Mouse (Mus musculus): ENCODE data around the gene Tspear. TPM values are rescaled to one million over a fixed set of nuclear protein-coding genes. Genes with fewer than 3 reads are reported as not detected.
"Not testable (repeated sequence)": the region's sequence is repeated elsewhere in the genome, so short reads cannot be mapped to it uniquely, and the experiment has no call there.

The Tspear gene
- polyA plus RNA-seq, 1 experiment = 1.3 TPM

DNA sequence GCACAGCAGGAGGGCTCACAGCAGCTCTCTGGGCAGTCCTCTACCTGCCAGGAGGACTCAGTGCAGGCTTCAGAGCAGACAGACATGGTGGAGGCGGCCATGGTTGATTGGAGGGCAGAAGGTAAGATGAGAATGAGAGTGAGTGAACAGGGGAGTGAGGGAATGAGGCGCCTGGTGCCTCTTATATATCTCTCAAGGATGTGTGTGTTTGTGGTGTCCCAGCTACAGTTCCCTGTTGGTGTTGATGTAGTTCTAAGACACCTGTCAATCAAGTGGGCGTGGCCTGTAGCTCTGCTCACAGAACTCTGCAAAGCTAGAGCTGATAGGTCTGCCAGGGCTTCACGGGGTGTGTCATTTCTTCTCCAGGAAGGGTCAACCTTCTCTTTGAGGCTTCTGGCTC lies 10.8 kb downstream of the Tspear start, which contains the start of gene Gm9508:
Gene Gm9508, minus strand, starts transcription at position 101 of the 400 bp plus-strand sequence.
- Histone ChIP-seq H3K4me3 (ENCODE audit: control insufficient read depth, insufficient read depth, low read length) (no peak within 1 kb of the TSS), H3K27me3 (ENCODE audit: control insufficient read depth, insufficient read depth, low read length) (no peaks in the 10 kb centered on the region), H3K4me1 (replicated peaks; ENCODE audit: control insufficient read depth, insufficient read depth, low read length) (no peaks in the 10 kb centered on the region), H3K36me3 (ENCODE audit: control insufficient read depth, insufficient read depth, low read length) (no peaks in the 10 kb centered on the region), H3K27ac (ENCODE audit: control insufficient read depth, insufficient read depth, low read length) (no peak within 1 kb of the TSS)
- DNase-seq = no peak
- TF ChIP-seq CTCF (IDR thresholded peaks at IDR 0.05; ENCODE audit: borderline replicate concordance, control insufficient read depth, extremely low read depth, insufficient read depth, low read length, poor library complexity) (no peak), POLR2A (IDR thresholded peaks at IDR 0.05; ENCODE audit: control insufficient read depth, extremely low read depth, insufficient read depth, low read length, poor library complexity) (no peak)
- WGBS = 49% methylated on average over 4 of the region's 4 CpGs

DNA sequence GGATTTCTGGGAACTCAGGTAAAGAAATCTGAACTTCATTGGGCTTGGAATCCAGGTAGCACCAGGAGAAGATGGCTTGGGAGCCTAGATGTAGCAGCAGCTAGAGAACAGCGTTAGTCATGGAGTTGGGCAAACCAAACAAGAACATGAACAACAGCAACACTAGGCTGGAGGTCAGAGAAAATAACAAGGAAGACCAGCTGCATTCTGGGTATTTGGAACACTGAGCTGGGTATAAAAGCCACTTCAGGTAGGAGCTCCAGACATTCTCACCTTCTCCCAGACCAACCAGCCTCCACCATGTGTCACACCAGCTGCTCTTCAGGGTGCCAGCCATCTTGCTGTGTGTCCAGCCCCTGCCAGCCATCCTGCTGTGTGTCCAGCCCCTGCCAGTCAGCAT lies 20.0 kb downstream of the Tspear start, which contains the start of gene Gm10272:
Gene Gm10272, plus strand, starts transcription at position 301 of the 400 bp plus-strand sequence.
- 100% methylated on average over 1 of the region's 1 CpGs for WGBS
- no peak within 1 kb of the TSS for H3K4me3 ChIP-seq (ENCODE audit: control insufficient read depth, insufficient read depth, low read length)
- no peak for TF ChIP-seq POLR2A (IDR thresholded peaks at IDR 0.05; ENCODE audit: control insufficient read depth, extremely low read depth, insufficient read depth, low read length, poor library complexity)
- TF ChIP-seq CTCF (IDR thresholded peaks at IDR 0.05; ENCODE audit: borderline replicate concordance, control insufficient read depth, extremely low read depth, insufficient read depth, low read length, poor library complexity) = no peak
- no peak for DNase-seq
- H3K27me3 ChIP-seq (ENCODE audit: control insufficient read depth, insufficient read depth, low read length) = no peaks in the 10 kb centered on the region
- no peaks in the 10 kb centered on the region for H3K36me3 ChIP-seq (ENCODE audit: control insufficient read depth, insufficient read depth, low read length)
- no peak within 1 kb of the TSS for H3K27ac ChIP-seq (ENCODE audit: control insufficient read depth, insufficient read depth, low read length)
- no peaks in the 10 kb centered on the region for H3K4me1 ChIP-seq (replicated peaks; ENCODE audit: control insufficient read depth, insufficient read depth, low read length)

DNA sequence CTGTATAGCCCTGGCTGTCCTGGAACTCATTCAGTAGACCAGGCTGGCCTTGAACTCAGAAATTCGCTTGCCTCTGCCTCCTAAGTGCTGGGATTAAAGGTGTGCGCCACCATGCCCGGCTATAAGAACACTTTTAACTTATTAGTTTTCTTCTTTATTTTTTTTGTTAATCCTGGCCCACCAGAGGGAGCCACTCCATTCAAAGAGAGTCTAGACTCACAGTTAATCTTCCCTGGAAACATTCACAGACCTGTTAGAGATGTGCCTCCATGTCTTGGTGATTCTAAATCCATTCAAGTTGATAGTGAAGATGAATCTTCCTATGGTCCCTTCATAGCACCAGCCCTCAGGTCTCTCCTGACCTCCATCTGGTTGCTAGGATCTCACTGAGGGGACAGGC lies 23.5 kb downstream of the Tspear start:
- Histone ChIP-seq H3K36me3 (ENCODE audit: control insufficient read depth, insufficient read depth, low read length) (no peaks in the 10 kb centered on the region), H3K4me3 (ENCODE audit: control insufficient read depth, insufficient read depth, low read length) (no peak overlapping the region), H3K27ac (ENCODE audit: control insufficient read depth, insufficient read depth, low read length) (no peak overlapping the region), H3K4me1 (replicated peaks; ENCODE audit: control insufficient read depth, insufficient read depth, low read length) (no peaks in the 10 kb centered on the region), H3K27me3 (ENCODE audit: control insufficient read depth, insufficient read depth, low read length) (no peaks in the 10 kb centered on the region)
- 85% methylated on average over 3 of the region's 3 CpGs for WGBS
- no peak for TF ChIP-seq CTCF (IDR thresholded peaks at IDR 0.05; ENCODE audit: borderline replicate concordance, control insufficient read depth, extremely low read depth, insufficient read depth, low read length, poor library complexity)
- no peak for TF ChIP-seq POLR2A (IDR thresholded peaks at IDR 0.05; ENCODE audit: control insufficient read depth, extremely low read depth, insufficient read depth, low read length, poor library complexity)
- no peak for DNase-seq

DNA sequence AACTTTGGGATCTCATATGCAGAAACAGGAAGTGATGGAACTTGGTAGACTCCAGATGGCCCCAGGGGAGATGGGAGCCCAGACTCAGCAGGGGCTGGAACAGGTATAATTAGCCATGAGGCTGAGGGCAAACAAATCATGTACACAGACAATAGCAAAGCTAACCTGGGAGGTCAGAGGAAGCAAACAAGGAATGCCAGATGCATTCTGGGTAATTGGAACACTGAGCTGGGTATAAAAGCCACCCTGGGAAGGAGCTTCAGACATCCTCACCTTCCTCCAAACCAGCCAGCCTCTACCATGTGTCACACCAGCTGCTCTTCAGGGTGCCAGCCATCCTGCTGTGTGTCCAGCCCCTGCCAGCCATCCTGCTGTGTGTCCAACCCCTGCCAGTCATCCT lies 24.8 kb downstream of the Tspear start, which contains the start of gene Gm10024:
Gene Gm10024, plus strand, starts transcription at position 301 of the 400 bp plus-strand sequence.
- H3K4me1 ChIP-seq (replicated peaks; ENCODE audit: control insufficient read depth, insufficient read depth, low read length); H3K36me3 ChIP-seq (ENCODE audit: control insufficient read depth, insufficient read depth, low read length); H3K27me3 ChIP-seq (ENCODE audit: control insufficient read depth, insufficient read depth, low read length); H3K4me3 ChIP-seq (ENCODE audit: control insufficient read depth, insufficient read depth, low read length); H3K27ac ChIP-seq (ENCODE audit: control insufficient read depth, insufficient read depth, low read length); DNase-seq: not testable (repeated sequence)

DNA sequence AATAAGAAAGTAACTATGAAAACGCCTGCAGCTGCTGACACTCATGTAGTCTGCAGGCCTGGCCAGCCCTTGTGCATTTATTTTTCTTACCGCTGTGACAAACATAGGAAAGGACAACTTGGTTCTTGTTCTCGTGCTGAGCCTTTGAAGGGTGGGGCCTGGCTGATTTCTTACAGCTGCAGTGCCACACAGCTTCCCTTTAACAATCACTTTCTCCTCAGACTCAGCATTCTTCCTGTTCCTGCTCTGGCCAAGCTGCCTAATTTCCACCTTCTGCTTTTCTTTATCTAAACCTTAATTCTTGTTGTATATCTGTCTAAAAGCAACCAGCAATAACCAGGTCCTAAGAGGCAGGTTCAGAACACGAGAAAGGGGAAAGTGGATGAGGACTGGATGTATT lies 27.4 kb downstream of the Tspear start:
- no peaks in the 10 kb centered on the region for H3K36me3 ChIP-seq (ENCODE audit: control insufficient read depth, insufficient read depth, low read length)
- no peak overlapping the region for H3K27ac ChIP-seq (ENCODE audit: control insufficient read depth, insufficient read depth, low read length)
- H3K27me3 ChIP-seq (ENCODE audit: control insufficient read depth, insufficient read depth, low read length) = no peaks in the 10 kb centered on the region
- WGBS = 21% methylated on average over 4 of the region's 4 CpGs
- no peak for DNase-seq
- no peak for TF ChIP-seq CTCF (IDR thresholded peaks at IDR 0.05; ENCODE audit: borderline replicate concordance, control insufficient read depth, extremely low read depth, insufficient read depth, low read length, poor library complexity)
- TF ChIP-seq POLR2A (IDR thresholded peaks at IDR 0.05; ENCODE audit: control insufficient read depth, extremely low read depth, insufficient read depth, low read length, poor library complexity) = no peak
- no peak overlapping the region for H3K4me3 ChIP-seq (ENCODE audit: control insufficient read depth, insufficient read depth, low read length)
- no peaks in the 10 kb centered on the region for H3K4me1 ChIP-seq (replicated peaks; ENCODE audit: control insufficient read depth, insufficient read depth, low read length)

DNA sequence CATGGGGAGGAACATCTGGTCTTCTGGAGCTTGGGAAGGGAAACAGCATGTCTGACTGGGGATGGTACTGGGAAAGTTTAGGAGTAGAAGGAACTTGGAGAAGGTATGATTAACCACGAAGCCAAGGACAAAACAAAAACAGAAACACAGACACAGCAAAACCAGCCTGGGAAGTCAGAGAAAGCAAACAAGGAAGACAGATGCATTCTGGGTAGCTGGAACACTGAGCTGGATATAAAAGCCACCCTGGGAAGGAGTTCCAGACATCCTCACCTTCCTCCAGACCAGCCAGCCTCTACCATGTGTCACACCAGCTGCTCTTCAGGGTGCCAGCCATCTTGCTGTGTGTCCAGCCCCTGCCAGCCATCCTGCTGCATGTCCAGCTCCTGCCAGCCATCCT lies 29.1 kb downstream of the Tspear start, which contains the start of gene Gm10142:
Gene Gm10142, plus strand, starts transcription at position 301 of the 400 bp plus-strand sequence.
- TF ChIP-seq CTCF (IDR thresholded peaks at IDR 0.05; ENCODE audit: borderline replicate concordance, control insufficient read depth, extremely low read depth, insufficient read depth, low read length, poor library complexity) = no peak
- DNase-seq = no peak
- Histone ChIP-seq H3K36me3 (ENCODE audit: control insufficient read depth, insufficient read depth, low read length) (no peaks in the 10 kb centered on the region), H3K4me1 (replicated peaks; ENCODE audit: control insufficient read depth, insufficient read depth, low read length) (no peaks in the 10 kb centered on the region), H3K27me3 (ENCODE audit: control insufficient read depth, insufficient read depth, low read length) (no peaks in the 10 kb centered on the region), H3K27ac (ENCODE audit: control insufficient read depth, insufficient read depth, low read length) (no peak within 1 kb of the TSS), H3K4me3 (ENCODE audit: control insufficient read depth, insufficient read depth, low read length) (no peak within 1 kb of the TSS)
- WGBS = 91% methylated on average over 1 of the region's 1 CpGs

DNA sequence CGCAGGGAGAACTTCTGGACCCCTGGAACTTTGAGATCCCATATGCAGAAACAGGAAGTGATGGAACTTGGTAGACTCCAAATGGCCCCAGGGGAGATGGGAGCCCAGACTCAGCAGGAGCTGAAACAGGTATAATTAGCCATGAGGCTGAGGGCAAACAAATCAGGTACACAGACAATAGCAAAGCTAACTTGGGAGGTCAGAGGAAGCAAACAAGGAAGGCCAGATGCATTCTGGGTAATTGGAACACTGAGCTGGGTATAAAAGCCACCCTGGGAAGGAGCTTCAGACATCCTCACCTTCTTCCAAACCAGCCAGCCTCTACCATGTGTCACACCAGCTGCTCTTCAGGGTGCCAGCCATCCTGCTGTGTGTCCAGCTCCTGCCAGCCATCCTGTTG lies 33.9 kb downstream of the Tspear start, which contains the start of gene Krtap12-1:
Gene Krtap12-1, plus strand, starts transcription at position 301 of the 400 bp plus-strand sequence.
- H3K27ac ChIP-seq (ENCODE audit: control insufficient read depth, insufficient read depth, low read length); H3K4me1 ChIP-seq (replicated peaks; ENCODE audit: control insufficient read depth, insufficient read depth, low read length); H3K4me3 ChIP-seq (ENCODE audit: control insufficient read depth, insufficient read depth, low read length); H3K27me3 ChIP-seq (ENCODE audit: control insufficient read depth, insufficient read depth, low read length); H3K36me3 ChIP-seq (ENCODE audit: control insufficient read depth, insufficient read depth, low read length); DNase-seq: not testable (repeated sequence)
- 94% methylated on average over 1 of the region's 1 CpGs for WGBS

Data from thymus, adult 2 months (tissue).